Mouse (Mus musculus): Measurements from ENCODE around the gene Slc24a4.

Slc24a4 gene

GRCm38 (mm10) chr12:102308457-102309011 is 180.0 kb downstream of the Slc24a4 start:
- no peak for DNase-seq (ENCODE audit: low read depth)

DNA sequence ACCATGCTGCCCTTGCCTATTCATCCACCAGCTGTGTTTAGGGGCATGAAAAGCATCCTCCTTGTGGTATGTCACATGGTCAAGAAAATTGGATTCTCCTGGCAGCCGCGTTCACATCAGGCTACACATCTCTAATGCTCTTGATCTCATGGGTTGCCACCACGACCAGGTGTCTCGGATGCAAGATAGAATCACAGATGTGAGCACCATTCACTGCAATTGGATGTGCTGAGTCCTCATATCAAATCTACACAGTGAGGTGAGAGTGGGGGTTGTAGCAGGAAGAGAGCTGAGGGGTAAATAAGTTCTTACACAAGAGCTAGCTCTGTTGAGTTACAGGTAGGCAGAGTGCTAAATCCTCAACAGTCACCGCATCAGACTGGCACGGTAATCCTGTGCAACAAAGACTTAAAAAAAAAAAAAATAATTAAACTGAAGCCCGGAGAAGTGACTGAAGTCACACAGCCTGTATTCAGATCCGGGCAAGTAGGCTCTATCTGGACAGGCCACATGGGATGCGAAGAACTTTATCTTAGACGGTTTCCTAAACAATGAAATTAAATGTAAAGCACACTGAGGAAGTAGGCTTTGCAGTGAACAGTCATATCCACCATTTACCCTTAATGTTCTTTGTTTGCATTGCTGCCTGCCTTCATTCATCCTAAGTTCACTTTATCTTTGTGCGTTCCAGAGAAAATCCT is 180.7 kb downstream of the Slc24a4 start:
- DNase-seq (ENCODE audit: low read depth): no peak

- DNase-seq (ENCODE audit: low read depth): no peak
Measured at GRCm38 (mm10) chr12:102309800-102310195, 181.3 kb downstream of the Slc24a4 start.

GRCm38 (mm10) chr12:102310261-102310660 is 181.7 kb downstream of the Slc24a4 start:
- no peak for DNase-seq (ENCODE audit: low read depth)

DNA sequence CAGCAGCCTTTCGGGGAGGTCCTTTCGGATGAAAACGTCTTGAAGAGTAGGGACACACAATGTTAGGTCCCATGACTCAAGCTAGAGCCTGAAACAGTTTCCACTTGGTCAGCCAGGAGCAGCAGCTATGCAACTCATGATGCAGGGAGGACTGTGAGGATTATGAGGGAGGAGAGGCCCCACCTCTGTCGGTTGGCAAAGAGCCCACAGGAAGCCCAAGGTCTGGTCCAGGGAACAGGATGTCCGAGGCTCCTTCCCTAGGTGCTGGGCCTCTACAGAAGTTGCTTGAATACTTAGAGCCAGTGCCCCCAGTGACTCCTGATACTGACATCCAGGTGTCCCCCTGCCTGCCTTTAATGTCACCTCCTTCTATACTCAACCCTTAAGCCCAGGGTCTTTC is 182.9 kb downstream of the Slc24a4 start:
- DNase-seq (ENCODE audit: low read depth): no peak
